Mouse (Mus musculus) ES-E14 (cell line): ENCODE data around the gene Gins1.

Experiments
- CHD2 ChIP-seq: IDR thresholded peaks from 2 replicates; pipeline ENCODE4 v1.6.1; 2014; ENCODE audit warnings: mild to moderate bottlenecking, low read depth, low read length, inconsistent platforms
- HCFC1 ChIP-seq: IDR thresholded peaks from 2 replicates; pipeline ENCODE4 v1.6.1; 2012; ENCODE audit warnings: low read length, inconsistent platforms, borderline replicate concordance; ENCODE audit not compliant: insufficient read depth
- MAFK ChIP-seq: IDR thresholded peaks from 2 replicates; pipeline ENCODE4 v1.6.1; 2014; ENCODE audit warnings: mild to moderate bottlenecking, low read depth, low read length, inconsistent platforms; ENCODE audit not compliant: insufficient read depth
- ZC3H11A ChIP-seq: IDR thresholded peaks from 2 replicates; pipeline ENCODE4 v1.6.1; 2012; ENCODE audit warnings: low read depth, mild to moderate bottlenecking, inconsistent platforms, low read length, borderline replicate concordance
- ZNF384 ChIP-seq: IDR thresholded peaks from 2 replicates; pipeline ENCODE4 v1.6.1; 2012; ENCODE audit warnings: low read depth, low read length, inconsistent platforms

DNA sequence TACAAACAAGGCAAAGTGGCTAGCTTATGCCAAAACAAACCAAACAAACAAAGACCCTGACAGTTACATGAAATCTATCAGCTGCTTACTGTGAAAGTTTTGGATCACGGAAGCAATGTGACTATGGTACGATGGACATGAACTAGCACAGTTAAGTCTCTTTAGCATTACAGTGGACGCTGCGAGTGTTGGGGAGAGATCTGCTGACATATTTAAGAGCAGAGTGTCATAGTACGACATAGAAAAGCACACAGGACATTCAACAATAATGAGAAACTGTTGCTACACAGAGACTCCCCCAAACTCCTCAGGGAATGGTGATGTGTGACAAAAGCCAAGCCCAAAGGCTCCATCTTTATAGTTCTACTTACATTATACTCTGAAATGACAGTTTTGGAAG, 38.8 kb downstream of the Gins1 start:
- TF ChIP-seq ZNF384 (no peak), HCFC1 (no peak), MAFK (no peak), ZC3H11A (no peak), CHD2 (no peak)
